Comparison of ENCODE assay signal across 13 mouse cellular contexts in genomic region chr10:69386767-69387166, GRCm38 (mm10).
"Had no signal": no experiment of that assay in that cellular context is flagged by ENCODE, and none has a peak within 500 bp of the region (broad histone marks: within the 10 kb centered on the region; RNA-seq: fewer than 3 reads in every experiment).

No protein-coding gene starts in this region.

- DNase-seq: liver, postnatal 0 days; lung, adult 2 months; lung, postnatal 14 days; lung, postnatal 36 days; midbrain, embryonic 14.5 days; retina, postnatal 1 day; right cerebral cortex, adult 18-20 months; right cerebral cortex, postnatal 25 days; right cerebral cortex, postnatal 4 days; spleen, adult 18-20 months; thymus, adult 18-20 months; thymus, postnatal 14 days; thymus, postnatal 36 days had no signal
